Mouse (Mus musculus) layer of hippocampus, adult 8-10 months (tissue): ENCODE data around the gene Higd1b. TPM values are rescaled to one million over a fixed set of nuclear protein-coding genes. Genes with fewer than 3 reads are reported as not detected.

ENCODE experiments used
- DNase-seq, 2 experiments: peaks; one replicate each; pipeline ENCODE4 v3.0.0; 2022; ENCODE audit warnings: low spot score in 2 of 2
- total RNA-seq, 4 experiments: library from RNA; stranded (reverse); gene quantifications; 2 replicates each; pipeline ENCODE4 v1.2.4; 2022

Gene Higd1b
- total RNA-seq, 4 experiments from 2014 or later, result 5.1 to 7.3 (median 6.2) TPM

- no peak for DNase-seq
Observed at GRCm38 (mm10) chr11:102838126-102838525, 2.5 kb downstream of the Higd1b start.

GRCm38 (mm10) chr11:102838616-102839150 is 3.0 kb downstream of the Higd1b start:
- DNase-seq, result no peak

GRCm38 (mm10) chr11:102845926-102846325 is 10.3 kb downstream of the Higd1b start:
- no peak for DNase-seq

- DNase-seq, result no peak
Observed at GRCm38 (mm10) chr11:102851883-102852282, 16.2 kb downstream of the Higd1b start.

- DNase-seq, result no peak
Observed at GRCm38 (mm10) chr11:102853760-102854159, 18.1 kb downstream of the Higd1b start.

- no peak for DNase-seq
Observed at GRCm38 (mm10) chr11:102855941-102856340, 20.3 kb downstream of the Higd1b start.

GRCm38 (mm10) chr11:102858951-102859350 is 23.3 kb downstream of the Higd1b start:
- DNase-seq, result no peak

GRCm38 (mm10) chr11:102859933-102860332 is 24.3 kb downstream of the Higd1b start:
- DNase-seq, result peak; percentile 29 to 41

- peak in 1 of 2 experiments; percentile 76 for DNase-seq
Observed at GRCm38 (mm10) chr11:102864272-102864671, 28.6 kb downstream of the Higd1b start.

- peak; percentile 68 to 77 for DNase-seq
Observed at GRCm38 (mm10) chr11:102874801-102875334, 39.2 kb downstream of the Higd1b start.

- no peak for DNase-seq
Observed at GRCm38 (mm10) chr11:102879558-102879957, 43.9 kb downstream of the Higd1b start.

- DNase-seq, result peak; percentile 92 to 95
Observed at GRCm38 (mm10) chr11:102880585-102881313, 45.1 kb downstream of the Higd1b start, which contains the start of the genes Eftud2 and Ccdc103. Gene Eftud2, minus strand, starts transcription at chr11:102880985. Gene Ccdc103, plus strand, starts transcription at chr11:102881204.

GRCm38 (mm10) chr11:102881314-102882198 is 45.9 kb downstream of the Higd1b start:
- no peak for DNase-seq

GRCm38 (mm10) chr11:102884616-102885219 is 49.1 kb downstream of the Higd1b start, which contains the start of gene Fam187a:
Gene Fam187a, plus strand, starts transcription at chr11:102885169.
- DNase-seq, result no peak

- no peak for DNase-seq
Observed at GRCm38 (mm10) chr11:102887433-102887832, 51.8 kb downstream of the Higd1b start.

Other genes starting within 250 kb of the Higd1b start
- 1 to 10 TPM; 5.9 to 7.3 (median 6.1) TPM for gene Fzd2, start 231.5 kb upstream of the Higd1b start, total RNA-seq
- gene Meioc, start 172.1 kb upstream of the Higd1b start, total RNA-seq, result not detected
- gene Ccdc43, start 138.1 kb upstream of the Higd1b start, total RNA-seq, result 10 to 100 TPM; 29.3 to 32.2 (median 30.1) TPM
- gene Adam11, start 74.4 kb upstream of the Higd1b start, total RNA-seq, result 100 to 1,000 TPM; 168 to 220 (median 192) TPM
- gene Gjc1, start 16.1 kb upstream of the Higd1b start, total RNA-seq, result 1 to 10 TPM; 4.0 to 4.7 (median 4.1) TPM
- 100 to 1,000 TPM; 123 to 142 (median 133) TPM for gene Eftud2, start 45.1 kb downstream of the Higd1b start, total RNA-seq
- gene Ccdc103, start 45.4 kb downstream of the Higd1b start, total RNA-seq, result 1 to 10 TPM; 1.5 to 3.2 (median 1.9) TPM
- under 1 TPM in 1 of 4 experiments, not detected in 3; 0.33 TPM for gene Fam187a, start 49.3 kb downstream of the Higd1b start, total RNA-seq
- 1,000 to 10,000 TPM in 2 of 4 experiments, 100 to 1,000 TPM in 2; 331 to 2,605 (median 1,138) TPM for gene Gfap, start 65.1 kb downstream of the Higd1b start, total RNA-seq
- under 1 TPM in 3 of 4 experiments, not detected in 1; 0.14 to 0.29 (median 0.23) TPM for gene Kif18b, start 89.3 kb downstream of the Higd1b start, total RNA-seq
- gene C1ql1, start 110.8 kb downstream of the Higd1b start, total RNA-seq, result 10 to 100 TPM; 13.9 to 19.7 (median 16.6) TPM
- 100 to 1,000 TPM; 152 to 165 (median 160) TPM for gene Nmt1, start 192.3 kb downstream of the Higd1b start, total RNA-seq
- 10 to 100 TPM; 55.2 to 71.2 (median 63.6) TPM for gene Dcakd, start 192.5 kb downstream of the Higd1b start, total RNA-seq